Mouse (Mus musculus) thymus, postnatal 4 days (tissue): ENCODE data around the gene Man2a1.
A peak's percentile ranks its signal among the peaks of the same experiment; 100 is the strongest.

Source experiments
- DNase-seq: peaks from one replicate; pipeline ENCODE4 v3.0.0; 2021

Man2a1 gene

GRCm38 (mm10) chr17:64764175-64765122 lies 163.9 kb downstream of the Man2a1 start:
- DNase-seq, result no peak

GRCm38 (mm10) chr17:64765286-64765685 lies 164.8 kb downstream of the Man2a1 start:
- DNase-seq, result no peak

- DNase-seq, result no peak
These were observed 166.0 kb downstream of the Man2a1 start for GRCm38 (mm10) chr17:64766507-64766906.

- no peak for DNase-seq
These were observed 169.7 kb downstream of the Man2a1 start for GRCm38 (mm10) chr17:64770277-64770676.

- DNase-seq, result no peak
These were observed 172.1 kb downstream of the Man2a1 start for GRCm38 (mm10) chr17:64772611-64773010.

- no peak for DNase-seq
These were observed 173.7 kb downstream of the Man2a1 start for GRCm38 (mm10) chr17:64774218-64774617.

GRCm38 (mm10) chr17:64778300-64778699 lies 177.8 kb downstream of the Man2a1 start:
- no peak for DNase-seq

- DNase-seq, result no peak
These were observed 178.2 kb downstream of the Man2a1 start for GRCm38 (mm10) chr17:64778756-64779155.

GRCm38 (mm10) chr17:64780753-64781490 lies 180.4 kb downstream of the Man2a1 start:
- peak; percentile 13 for DNase-seq

- DNase-seq, result no peak
These were observed 181.8 kb downstream of the Man2a1 start for GRCm38 (mm10) chr17:64782307-64782706.

- DNase-seq, result no peak
These were observed 185.4 kb downstream of the Man2a1 start for GRCm38 (mm10) chr17:64785961-64786360.

- DNase-seq, result no peak
These were observed 187.8 kb downstream of the Man2a1 start for GRCm38 (mm10) chr17:64788301-64788700.

GRCm38 (mm10) chr17:64789175-64789574 lies 188.6 kb downstream of the Man2a1 start:
- no peak for DNase-seq

GRCm38 (mm10) chr17:64792076-64792475 lies 191.5 kb downstream of the Man2a1 start:
- no peak for DNase-seq

GRCm38 (mm10) chr17:64792623-64793022 lies 192.1 kb downstream of the Man2a1 start:
- DNase-seq, result no peak

GRCm38 (mm10) chr17:64802168-64802955 lies 201.8 kb downstream of the Man2a1 start:
- no peak for DNase-seq

GRCm38 (mm10) chr17:64802956-64803275 lies 202.4 kb downstream of the Man2a1 start:
- no peak for DNase-seq
